Mouse (Mus musculus) thymus, adult 2 months (tissue): ENCODE data around the gene Suclg2. TPM values are rescaled to one million over a fixed set of nuclear protein-coding genes. Genes with fewer than 3 reads are reported as not detected.

ENCODE experiments used
- DNase-seq: peaks from one replicate; pipeline ENCODE4 v3.0.0; 2021
- H3K27ac ChIP-seq: fragments of 200-500 bp; 2 replicates; pipeline ENCODE4 v1.5.1; 2012; ENCODE audit warnings: low read length, control low read depth; ENCODE audit not compliant: control insufficient read depth, insufficient read depth
- H3K27me3 ChIP-seq: fragments of 200-500 bp; 2 replicates; pipeline ENCODE4 v1.6.1; 2012; ENCODE audit warnings: mild to moderate bottlenecking, low read length, moderate library complexity, mixed read lengths; ENCODE audit not compliant: control insufficient read depth, insufficient read depth
- H3K36me3 ChIP-seq: fragments of 200-500 bp; 2 replicates; pipeline ENCODE4 v1.6.1; 2012; ENCODE audit warnings: mild to moderate bottlenecking, low read length, moderate library complexity; ENCODE audit not compliant: control insufficient read depth, insufficient read depth
- H3K4me1 ChIP-seq: fragments of 200-500 bp; replicated peaks from 2 replicates; pipeline ENCODE4 v1.6.1; 2012; ENCODE audit warnings: low read length; ENCODE audit not compliant: control insufficient read depth, insufficient read depth
- H3K4me3 ChIP-seq: fragments of 200-500 bp; 2 replicates; pipeline ENCODE4 v1.5.1; 2012; ENCODE audit warnings: mild to moderate bottlenecking, low read length, control low read depth, moderate library complexity; ENCODE audit not compliant: control insufficient read depth, insufficient read depth
- CTCF ChIP-seq: fragments of 200-500 bp; IDR thresholded peaks from 2 replicates; pipeline ENCODE4 v1.5.1; 2012; ENCODE audit warnings: mild to moderate bottlenecking, control low read depth, low read length, moderate library complexity, borderline replicate concordance; ENCODE audit not compliant: control insufficient read depth, poor library complexity, insufficient read depth; ENCODE audit errors: extremely low read depth
- POLR2A ChIP-seq: fragments of 200-500 bp; IDR thresholded peaks from 2 replicates; pipeline ENCODE4 v1.6.1; 2012; ENCODE audit warnings: mild to moderate bottlenecking, low read length, control low read depth, moderate library complexity; ENCODE audit not compliant: control insufficient read depth, poor library complexity, insufficient read depth; ENCODE audit errors: extremely low read depth
- WGBS: fragments of 180-500 bp; shearing (Covaris S2); methylation state at CpG from one replicate; pipeline ENCODE4 v1.1.7; 2018; 5-methylcytosine and 5-hydroxymethylcytosine counted together
- polyA plus RNA-seq: library from polyadenylated mRNA; depleted of rRNA; stranded (reverse); fragments of >200 nt; gene quantifications from 2 replicates; pipeline ENCODE4 v1.2.3, GENCODE M21; 2012

Suclg2 gene
- polyA plus RNA-seq, 1 experiment = 8.7 TPM

GRCm38 (mm10) chr6:95712081-95712480, 6.5 kb downstream of the Suclg2 start:
- Histone ChIP-seq H3K4me3 (no peak overlapping the region), H3K36me3 (no peaks in the 10 kb centered on the region), H3K27me3 (no peaks in the 10 kb centered on the region), H3K4me1 (no peaks in the 10 kb centered on the region), H3K27ac (no peak overlapping the region)
- TF ChIP-seq CTCF (no peak), POLR2A (no peak)
- 89% methylated on average over 4 of the region's 4 CpGs for WGBS
- DNase-seq = no peak

GRCm38 (mm10) chr6:95711671-95712070, 6.9 kb downstream of the Suclg2 start:
- no peak for TF ChIP-seq POLR2A
- no peak for TF ChIP-seq CTCF
- 94% methylated on average over 3 of the region's 3 CpGs for WGBS
- Histone ChIP-seq H3K27me3 (no peaks in the 10 kb centered on the region), H3K4me3 (no peak overlapping the region), H3K4me1 (no peaks in the 10 kb centered on the region), H3K36me3 (no peaks in the 10 kb centered on the region), H3K27ac (no peak overlapping the region)
- DNase-seq = no peak

- WGBS = 88% methylated on average over 6 of the region's 6 CpGs
- Histone ChIP-seq H3K4me3 (no peak overlapping the region), H3K36me3 (no peaks in the 10 kb centered on the region), H3K27me3 (no peaks in the 10 kb centered on the region), H3K4me1 (no peaks in the 10 kb centered on the region), H3K27ac (no peak overlapping the region)
- TF ChIP-seq CTCF = no peak
- no peak for TF ChIP-seq POLR2A
- DNase-seq = no peak
These were observed 7.7 kb downstream of the Suclg2 start for GRCm38 (mm10) chr6:95710886-95711285.

- H3K4me3 ChIP-seq = no peak overlapping the region
- no peak for TF ChIP-seq POLR2A
- no peak for TF ChIP-seq CTCF
- WGBS = 85% methylated on average over 4 of the region's 4 CpGs
- H3K27me3 ChIP-seq = no peaks in the 10 kb centered on the region
- H3K36me3 ChIP-seq = no peaks in the 10 kb centered on the region
- no peak for DNase-seq
- no peaks in the 10 kb centered on the region for H3K4me1 ChIP-seq
- no peak overlapping the region for H3K27ac ChIP-seq
These were observed 9.1 kb downstream of the Suclg2 start for GRCm38 (mm10) chr6:95709531-95709930.

GRCm38 (mm10) chr6:95709106-95709505, 9.5 kb downstream of the Suclg2 start:
- H3K4me1 ChIP-seq = no peaks in the 10 kb centered on the region
- no peak overlapping the region for H3K4me3 ChIP-seq
- DNase-seq = no peak
- no peak overlapping the region for H3K27ac ChIP-seq
- no peak for TF ChIP-seq CTCF
- 94% methylated on average over 5 of the region's 5 CpGs for WGBS
- H3K36me3 ChIP-seq = no peaks in the 10 kb centered on the region
- H3K27me3 ChIP-seq = no peaks in the 10 kb centered on the region

- H3K36me3 ChIP-seq = no peaks in the 10 kb centered on the region
- H3K4me3 ChIP-seq = no peak overlapping the region
- H3K27me3 ChIP-seq = no peaks in the 10 kb centered on the region
- no peaks in the 10 kb centered on the region for H3K4me1 ChIP-seq
- DNase-seq = no peak
- 90% methylated on average over 4 of the region's 4 CpGs for WGBS
- no peak overlapping the region for H3K27ac ChIP-seq
- TF ChIP-seq POLR2A = no peak
- no peak for TF ChIP-seq CTCF
These were observed 14.0 kb downstream of the Suclg2 start for GRCm38 (mm10) chr6:95704626-95705025.

GRCm38 (mm10) chr6:95702200-95702599, 16.4 kb downstream of the Suclg2 start:
- Histone ChIP-seq H3K4me3 (no peak overlapping the region), H3K27ac (no peak overlapping the region), H3K36me3 (no peaks in the 10 kb centered on the region), H3K27me3 (no peaks in the 10 kb centered on the region), H3K4me1 (no peaks in the 10 kb centered on the region)
- DNase-seq = no peak
- 91% methylated on average over 9 of the region's 9 CpGs for WGBS
- no peak for TF ChIP-seq CTCF
- no peak for TF ChIP-seq POLR2A
